In genomic region chr8:64898710-64899109, GRCm38 (mm10) we compare ENCODE assay signal across 19 mouse cellular contexts. TPM values are rescaled to one million over a fixed set of nuclear protein-coding genes. Genes with fewer than 3 reads are reported as not detected.
DNase-seq lines count a peak whose midpoint lies in the region; ATAC-seq and TF ChIP-seq lines count a peak whose summit lies in the region.
"Had no signal": no experiment of that assay in that cellular context is flagged by ENCODE, and none has a peak within 500 bp of the region (broad histone marks: within the 10 kb centered on the region; RNA-seq: fewer than 3 reads in every experiment).

No protein-coding gene starts in this region.

- no peaks in the 10 kb centered on the region for H3K36me3 ChIP-seq in kidney, adult 2 months (ENCODE audit: control insufficient read depth, insufficient read depth, low read length)
- no peaks in the 10 kb centered on the region for H3K36me3 ChIP-seq in kidney, embryonic 15.5 days
- H3K36me3 ChIP-seq in hindbrain, embryonic 11.5 days (ENCODE audit: control insufficient read depth, insufficient read depth, low read length): no peaks in the 10 kb centered on the region
- H3K36me3 ChIP-seq in intestine, embryonic 15.5 days: no peaks in the 10 kb centered on the region
- H3K36me3 ChIP-seq: forebrain, embryonic 12.5 days had no signal

- H3K4me3 ChIP-seq in kidney, adult 2 months (ENCODE audit: insufficient read depth, low read depth, low read length): no peak overlapping the region
- no peak overlapping the region for H3K4me3 ChIP-seq in kidney, embryonic 15.5 days (replicated peaks)
- H3K4me3 ChIP-seq in hindbrain, embryonic 11.5 days (ENCODE audit: low read depth, low read length): no peak overlapping the region
- H3K4me3 ChIP-seq in intestine, embryonic 15.5 days (replicated peaks): no peak overlapping the region
- H3K4me3 ChIP-seq: forebrain, embryonic 12.5 days had no signal

- H3K27me3 ChIP-seq in kidney, adult 2 months (replicated peaks; ENCODE audit: control insufficient read depth, insufficient read depth, low read length): no peaks in the 10 kb centered on the region
- no peaks in the 10 kb centered on the region for H3K27me3 ChIP-seq in kidney, embryonic 15.5 days
- H3K27me3 ChIP-seq in hindbrain, embryonic 11.5 days (ENCODE audit: control insufficient read depth, insufficient read depth, low read length): no peaks in the 10 kb centered on the region
- H3K27me3 ChIP-seq in intestine, embryonic 15.5 days (replicated peaks): no peaks in the 10 kb centered on the region
- H3K27me3 ChIP-seq: forebrain, embryonic 12.5 days had no signal

- no peaks in the 10 kb centered on the region for H3K9me3 ChIP-seq in kidney, embryonic 15.5 days (replicated peaks)
- no peaks in the 10 kb centered on the region for H3K9me3 ChIP-seq in hindbrain, embryonic 11.5 days (ENCODE audit: control insufficient read depth, low read length)
- H3K9me3 ChIP-seq in intestine, embryonic 15.5 days: no peaks in the 10 kb centered on the region
- H3K9me3 ChIP-seq: forebrain, embryonic 12.5 days had no signal

- TF ChIP-seq POLR2A in kidney, adult 2 months (IDR thresholded peaks at IDR 0.05; ENCODE audit: low read depth, low read length): no peak

- TF ChIP-seq CTCF in kidney, adult 2 months (conservative IDR thresholded peaks at IDR 0.05; ENCODE audit: insufficient read depth, insufficient read length, low read depth, low read length): no peak

- no peaks in the 10 kb centered on the region for H3K4me1 ChIP-seq in kidney, adult 2 months (ENCODE audit: control insufficient read depth, insufficient read depth, low read length)
- peaks cover 5% of the 10 kb centered on the region; the same call in 1 of the 2 replicates for H3K4me1 ChIP-seq in kidney, embryonic 15.5 days
- H3K4me1 ChIP-seq in hindbrain, embryonic 11.5 days (replicated peaks; ENCODE audit: control insufficient read depth, insufficient read depth, low read length): no peaks in the 10 kb centered on the region
- H3K4me1 ChIP-seq in intestine, embryonic 15.5 days (replicated peaks): 0 out of 2 replicates have a peak, but pooled peaks cover 3% of the 10 kb centered on the region

- 22% methylated on average over 4 of the region's 4 CpGs for WGBS in kidney, adult 2 months
- 33% methylated on average over 4 of the region's 4 CpGs for WGBS in kidney, embryonic 15.5 days
- 42% methylated on average over 4 of the region's 4 CpGs for WGBS in hindbrain, embryonic 11.5 days
- WGBS in intestine, embryonic 15.5 days: 19% methylated on average over 4 of the region's 4 CpGs

- H3K27ac ChIP-seq in kidney, adult 2 months (ENCODE audit: insufficient read depth, low read depth, low read length): no peak overlapping the region
- H3K27ac ChIP-seq in kidney, embryonic 15.5 days: no peak overlapping the region
- H3K27ac ChIP-seq in hindbrain, embryonic 11.5 days (ENCODE audit: low read depth, low read length): no peak overlapping the region
- H3K27ac ChIP-seq in intestine, embryonic 15.5 days: no peak overlapping the region
- H3K27ac ChIP-seq: forebrain, embryonic 12.5 days had no signal

- H3K4me2 ChIP-seq in kidney, embryonic 15.5 days: no peak overlapping the region
- H3K4me2 ChIP-seq in hindbrain, embryonic 11.5 days (replicated peaks; ENCODE audit: low read depth, low read length): no peak overlapping the region
- no peak overlapping the region for H3K4me2 ChIP-seq in intestine, embryonic 15.5 days (replicated peaks)
- H3K4me2 ChIP-seq: forebrain, embryonic 12.5 days; liver, embryonic 11.5 days had no signal

- peak; percentile 71 for DNase-seq in kidney, adult 2 months
- DNase-seq in kidney, postnatal 14 days: no peak
- DNase-seq in ES-CJ7 (ENCODE audit: low read depth, low spot score) (peak; percentile 35), ZHBTc4 (ENCODE audit: low read depth, low spot score) (peak; percentile 46)
- no peak for DNase-seq in right cerebral cortex, postnatal 4 days
- no peak for DNase-seq in hindbrain, embryonic 11.5 days (ENCODE audit: low spot score)
- DNase-seq: adrenal gland, postnatal 10 days; B cell, adult 2 months; cerebellum, postnatal 10 days; heart, adult 18-20 months; heart, postnatal 36 days; lung, adult 18-20 months; lung, postnatal 36 days; right cerebral cortex, postnatal 25 days had no signal

- H3K9ac ChIP-seq in kidney, embryonic 15.5 days: no peak overlapping the region
- no peak overlapping the region for H3K9ac ChIP-seq in hindbrain, embryonic 11.5 days (ENCODE audit: low read depth, low read length)
- no peak overlapping the region for H3K9ac ChIP-seq in intestine, embryonic 15.5 days
- H3K9ac ChIP-seq: forebrain, embryonic 12.5 days had no signal

- ATAC-seq in kidney, embryonic 15.5 days (replicated peaks; ENCODE audit: low FRiP score): peak; percentile 79
- ATAC-seq in hindbrain, embryonic 11.5 days (ENCODE audit: low FRiP score): no peak
- ATAC-seq in intestine, embryonic 15.5 days: no peak
- ATAC-seq: hindbrain, embryonic 16.5 days had no signal

RNA-seq across cellular contexts. Expression of gene Tmem192, which starts 48.3 kb away (rescaled TPM):
- polyA plus RNA-seq in kidney, adult 2 months (2012; rRNA removed): 82.6 and 83.5 TPM in 2 replicates
- 26.7 and 28.1 TPM in 2 replicates for polyA plus RNA-seq in kidney, embryonic 15.5 days (2015; fragmentation: Nextera tagmentation; extraction: Ambion mirVana)
- polyA plus RNA-seq in hindbrain, embryonic 11.5 days (2014; fragmentation: Nextera tagmentation; extraction: Ambion mirVana): 18.6 and 19.3 TPM in 2 replicates
- polyA plus RNA-seq in intestine, embryonic 15.5 days (2015; fragmentation: Nextera tagmentation; extraction: Ambion mirVana): 46.0 and 50.8 TPM in 2 replicates

RNA-seq across cellular contexts. Expression of gene Klhl2, which starts 48.9 kb away (rescaled TPM):
- 14.0 and 15.6 TPM in 2 replicates for polyA plus RNA-seq in kidney, adult 2 months (2012; rRNA removed)
- 15.3 and 16.1 TPM in 2 replicates for polyA plus RNA-seq in kidney, embryonic 15.5 days (2015; fragmentation: Nextera tagmentation; extraction: Ambion mirVana)
- 14.9 and 19.3 TPM in 2 replicates for polyA plus RNA-seq in hindbrain, embryonic 11.5 days (2014; fragmentation: Nextera tagmentation; extraction: Ambion mirVana)
- polyA plus RNA-seq in intestine, embryonic 15.5 days (2015; fragmentation: Nextera tagmentation; extraction: Ambion mirVana): 19.5 and 21.4 TPM in 2 replicates

Comparison
In these comparisons a context has a peak if more than half of its experiments do, and no peak if none do; other contexts are left out.
1. DNase-seq: peak in kidney, adult 2 months (single experiment), ES-CJ7 (single experiment) and ZHBTc4 (single experiment); none in kidney, postnatal 14 days (single experiment), right cerebral cortex, postnatal 4 days (single experiment) and hindbrain, embryonic 11.5 days (single experiment).